Mouse (Mus musculus) lung, postnatal 0 days (tissue): ENCODE measurements around the gene Agbl4. TPM values are rescaled to one million over a fixed set of nuclear protein-coding genes. Genes with fewer than 3 reads are reported as not detected.

Experiments
- ATAC-seq: fragments of 200-750 bp; cut with Nextera tagmentation; 2 replicates; pipeline ENCODE4 v1.8.0; 2017; ENCODE audit warnings: moderate library complexity
- DNase-seq: peaks from one replicate; pipeline ENCODE4 v3.0.0-alpha.2; 2016; ENCODE audit warnings: low spot score
- H3K27ac ChIP-seq: fragments of 300-500 bp; sonication (generic); 2 replicates; pipeline ENCODE4 v1.5.1; 2014; ENCODE audit warnings: antibody characterized with exemption, mild to moderate bottlenecking, low read length, mixed read lengths
- H3K27me3 ChIP-seq: fragments of 300-500 bp; sonication (generic); replicated peaks from 2 replicates; pipeline ENCODE4 v1.6.1; 2014; ENCODE audit warnings: low read length, mixed read lengths; ENCODE audit not compliant: insufficient read depth
- H3K36me3 ChIP-seq: fragments of 300-500 bp; sonication (generic); 2 replicates; pipeline ENCODE4 v1.6.1; 2014; ENCODE audit warnings: low read length, mixed read lengths; ENCODE audit not compliant: insufficient read depth
- H3K4me1 ChIP-seq: fragments of 300-500 bp; sonication (generic); 2 replicates; pipeline ENCODE4 v1.6.1; 2014; ENCODE audit warnings: antibody characterized with exemption, low read depth, low read length, mixed read lengths; ENCODE audit not compliant: insufficient read depth
- H3K4me2 ChIP-seq: fragments of 300-500 bp; sonication (generic); replicated peaks from 2 replicates; pipeline ENCODE4 v1.6.1; 2014; ENCODE audit warnings: low read depth, mild to moderate bottlenecking, low read length, moderate library complexity, mixed read lengths
- H3K4me3 ChIP-seq: fragments of 300-500 bp; sonication (generic); 2 replicates; pipeline ENCODE4 v1.5.1; 2014; ENCODE audit warnings: low read depth, low read length
- H3K9ac ChIP-seq: fragments of 300-500 bp; sonication (generic); replicated peaks from 2 replicates; pipeline ENCODE4 v1.6.1; 2014; ENCODE audit warnings: low read depth, mild to moderate bottlenecking
- H3K9me3 ChIP-seq: fragments of 300-500 bp; sonication (generic); 2 replicates; pipeline ENCODE4 v1.6.1; 2016; ENCODE audit warnings: low read length, mixed read lengths
- CTCF ChIP-seq: IDR thresholded peaks from 2 replicates; pipeline ENCODE4 v1.5.1; 2016; ENCODE audit warnings: antibody characterized with exemption, mild to moderate bottlenecking
- EP300 ChIP-seq: IDR thresholded peaks from 2 replicates; pipeline ENCODE4 v1.6.1; 2016; ENCODE audit warnings: antibody characterized with exemption, mild to moderate bottlenecking, control low read depth
- WGBS: fragments of 180-500 bp; shearing (Covaris S2); extraction: QIAGEN DNeasy Blood & Tissue Kit; methylation state at CpG from one replicate; pipeline ENCODE4 v1.1.7; 2014; 5-methylcytosine and 5-hydroxymethylcytosine counted together
- polyA plus RNA-seq: library from polyadenylated mRNA; unstranded; fragments of >200 nt; fragmentation: Nextera tagmentation; extraction: Ambion mirVana; gene quantifications from 2 replicates; pipeline ENCODE4 v1.2.1, GENCODE M21; 2015

The Agbl4 gene
- polyA plus RNA-seq, 1 experiment from 2014 or later, result 0.50 TPM

DNA sequence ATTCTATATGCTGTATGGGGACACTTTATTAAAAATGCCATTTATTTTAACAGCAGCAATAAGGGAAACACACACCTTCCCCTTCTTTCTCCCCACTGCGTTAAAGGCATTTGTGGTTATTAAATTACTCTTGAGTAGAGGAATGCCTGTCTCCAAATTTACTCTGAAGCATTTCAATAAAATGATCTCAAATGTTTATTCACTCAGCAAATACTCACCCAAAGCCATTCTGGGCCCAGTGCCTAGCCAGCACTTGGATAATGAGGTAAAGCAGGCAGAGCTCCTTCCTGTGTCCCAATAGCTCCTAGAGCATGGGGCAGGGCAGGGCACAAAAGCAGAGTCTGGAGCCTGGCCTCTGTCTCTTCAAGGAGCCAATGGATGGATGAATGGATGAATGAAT, 1075.6 kb downstream of the Agbl4 start:
- ATAC-seq, result peak; percentile 79
- WGBS, result 55% methylated on average over 1 of the region's 1 CpGs
- no peak for TF ChIP-seq EP300
- Histone ChIP-seq H3K27me3 (no peaks in the 10 kb centered on the region), H3K36me3 (no peaks in the 10 kb centered on the region), H3K4me3 (no peak overlapping the region), H3K4me1 (no peaks in the 10 kb centered on the region), H3K4me2 (no peak overlapping the region), H3K9me3 (no peaks in the 10 kb centered on the region), H3K9ac (no peak overlapping the region), H3K27ac (no peak overlapping the region)
- DNase-seq, result peak; percentile 68

DNA sequence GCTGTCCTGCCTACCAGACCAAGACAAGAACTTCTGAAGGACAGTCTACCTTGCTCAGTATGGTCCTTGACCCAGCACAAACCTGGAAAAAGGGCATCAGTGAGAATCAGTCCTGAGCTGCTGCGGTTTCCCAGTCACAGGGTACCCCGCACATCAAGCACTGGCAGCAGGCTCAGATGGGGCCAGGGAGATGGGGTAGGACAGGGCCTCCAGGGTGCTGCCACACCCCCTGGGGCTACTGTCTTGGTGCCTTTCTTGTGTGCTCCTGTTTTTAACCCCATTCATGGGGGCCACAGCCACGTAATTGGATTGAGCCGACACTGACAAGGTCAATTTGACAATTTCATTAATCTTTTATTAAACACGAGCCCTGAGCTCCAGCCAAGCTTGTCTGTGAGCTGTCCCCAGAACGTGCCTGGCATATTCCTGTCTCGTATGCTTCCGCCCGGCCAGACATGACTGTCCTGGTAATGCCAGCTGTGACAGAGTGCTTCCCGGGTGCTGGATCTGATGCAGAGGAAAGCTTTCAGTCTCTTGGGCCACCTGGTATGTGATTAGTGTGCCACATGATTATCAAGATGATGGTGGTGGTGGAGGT, 1078.0 kb downstream of the Agbl4 start:
- Histone ChIP-seq H3K4me1 (no peaks in the 10 kb centered on the region), H3K9ac (no peak overlapping the region), H3K27ac (no peak overlapping the region), H3K27me3 (no peaks in the 10 kb centered on the region), H3K4me2 (no peak overlapping the region), H3K36me3 (no peaks in the 10 kb centered on the region), H3K9me3 (no peaks in the 10 kb centered on the region), H3K4me3 (no peak overlapping the region)
- no peak for TF ChIP-seq CTCF
- no peak for TF ChIP-seq EP300
- 68% methylated on average over 10 of the region's 10 CpGs for WGBS
- ATAC-seq (no peak), DNase-seq (no peak)

DNA sequence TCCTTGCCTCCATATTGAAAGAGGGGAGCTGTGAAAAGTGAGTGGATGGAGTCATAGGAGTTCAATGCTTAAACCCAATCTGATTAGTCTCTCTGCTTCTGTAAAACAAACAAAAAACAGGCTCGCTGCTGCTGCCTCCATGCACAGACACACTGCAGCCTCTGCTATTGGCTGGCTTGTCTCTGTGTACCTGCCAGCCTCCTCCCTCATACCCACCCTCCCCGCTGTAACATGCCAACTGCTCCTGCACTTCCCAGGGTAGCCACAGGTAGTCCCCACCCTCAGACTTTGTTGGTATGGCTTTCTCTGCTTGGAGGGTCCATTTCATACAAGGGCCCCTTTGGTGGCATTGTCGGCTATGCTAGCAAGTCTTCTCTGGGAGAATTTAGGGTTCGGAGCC, 1080.0 kb downstream of the Agbl4 start:
- ATAC-seq (no peak), DNase-seq (no peak)
- Histone ChIP-seq H3K4me1 (no peaks in the 10 kb centered on the region), H3K36me3 (no peaks in the 10 kb centered on the region), H3K9ac (no peak overlapping the region), H3K27ac (no peak overlapping the region), H3K4me3 (no peak overlapping the region), H3K9me3 (no peaks in the 10 kb centered on the region), H3K4me2 (no peak overlapping the region), H3K27me3 (no peaks in the 10 kb centered on the region)
- 50% methylated on average over 4 of the region's 4 CpGs for WGBS
- TF ChIP-seq EP300, result no peak
- TF ChIP-seq CTCF, result peak; percentile 12; the same call in 1 of the 2 replicates

DNA sequence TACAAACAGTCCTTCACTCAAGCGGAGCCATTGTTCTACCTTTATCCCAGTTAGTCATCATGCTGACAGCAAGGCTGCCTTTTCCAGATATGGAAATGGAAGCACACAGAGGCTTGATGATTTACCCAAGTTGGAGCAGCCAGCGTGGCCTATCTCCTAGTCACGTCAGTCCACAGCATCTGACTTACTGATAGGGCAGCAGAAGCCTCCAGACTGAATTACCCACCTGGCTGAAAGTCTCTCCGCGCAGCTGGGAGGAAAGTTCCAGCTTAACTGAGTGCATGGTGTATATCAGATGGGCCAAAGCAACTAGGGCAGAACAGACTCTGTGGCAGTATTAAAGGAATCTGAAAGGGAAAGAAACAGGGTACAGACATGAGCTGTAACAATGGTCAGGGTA, 1086.0 kb downstream of the Agbl4 start:
- H3K4me1 ChIP-seq, result no peaks in the 10 kb centered on the region
- H3K27ac ChIP-seq, result no peak overlapping the region
- ATAC-seq, result no peak
- H3K36me3 ChIP-seq, result no peaks in the 10 kb centered on the region
- H3K4me3 ChIP-seq, result no peak overlapping the region
- no peak overlapping the region for H3K4me2 ChIP-seq
- no peaks in the 10 kb centered on the region for H3K9me3 ChIP-seq
- H3K27me3 ChIP-seq, result no peaks in the 10 kb centered on the region
- no peak for DNase-seq
- WGBS, result 75% methylated on average over 5 of the region's 5 CpGs
- TF ChIP-seq CTCF, result no peak
- TF ChIP-seq EP300, result no peak
- H3K9ac ChIP-seq, result no peak overlapping the region

GRCm38 (mm10) chr4:111485189-111485588, 1087.7 kb downstream of the Agbl4 start:
- Histone ChIP-seq H3K4me2 (no peak overlapping the region), H3K9me3 (no peaks in the 10 kb centered on the region), H3K9ac (no peak overlapping the region), H3K36me3 (no peaks in the 10 kb centered on the region), H3K27me3 (no peaks in the 10 kb centered on the region), H3K4me3 (no peak overlapping the region), H3K27ac (no peak overlapping the region), H3K4me1 (no peaks in the 10 kb centered on the region)
- DNase-seq, result no peak
- peak; percentile 47; the same call in 1 of the 2 replicates for ATAC-seq
- 46% methylated on average over 5 of the region's 5 CpGs for WGBS
- TF ChIP-seq CTCF (no peak), EP300 (no peak)

DNA sequence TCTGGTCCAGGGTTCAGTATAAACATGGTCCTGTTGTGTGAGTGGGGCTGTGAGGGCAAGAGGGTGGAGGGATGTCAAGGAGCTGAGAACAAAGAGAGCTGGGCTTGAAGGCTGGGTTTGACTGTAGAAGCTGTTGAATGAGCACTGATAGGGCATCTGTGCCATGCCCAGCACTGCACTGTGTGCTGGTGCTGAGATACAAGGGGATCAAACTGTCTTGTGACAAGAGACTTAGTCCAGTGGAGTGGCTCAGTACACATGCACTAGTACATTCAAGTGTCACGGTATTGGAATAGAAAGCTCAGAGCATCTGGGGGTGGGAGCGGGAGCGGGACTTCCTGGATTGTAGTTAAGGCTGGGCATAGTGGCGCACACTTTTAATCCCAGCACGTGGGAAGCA, 1088.7 kb downstream of the Agbl4 start:
- no peak for TF ChIP-seq EP300
- TF ChIP-seq CTCF, result no peak
- no peaks in the 10 kb centered on the region for H3K36me3 ChIP-seq
- no peak overlapping the region for H3K4me3 ChIP-seq
- H3K4me1 ChIP-seq, result no peaks in the 10 kb centered on the region
- 57% methylated on average over 5 of the region's 5 CpGs for WGBS
- H3K27ac ChIP-seq, result no peak overlapping the region
- no peaks in the 10 kb centered on the region for H3K27me3 ChIP-seq
- no peak overlapping the region for H3K4me2 ChIP-seq
- DNase-seq, result no peak
- no peak for ATAC-seq
- no peaks in the 10 kb centered on the region for H3K9me3 ChIP-seq
- H3K9ac ChIP-seq, result no peak overlapping the region
